Mouse (Mus musculus): ENCODE results near the gene Tnnt1. TPM values are rescaled to one million over a fixed set of nuclear protein-coding genes. Genes with fewer than 3 reads are reported as not detected.

The Tnnt1 gene
- polyA plus RNA-seq, 1 experiment from 2014 or later, result 2.4 TPM

DNA sequence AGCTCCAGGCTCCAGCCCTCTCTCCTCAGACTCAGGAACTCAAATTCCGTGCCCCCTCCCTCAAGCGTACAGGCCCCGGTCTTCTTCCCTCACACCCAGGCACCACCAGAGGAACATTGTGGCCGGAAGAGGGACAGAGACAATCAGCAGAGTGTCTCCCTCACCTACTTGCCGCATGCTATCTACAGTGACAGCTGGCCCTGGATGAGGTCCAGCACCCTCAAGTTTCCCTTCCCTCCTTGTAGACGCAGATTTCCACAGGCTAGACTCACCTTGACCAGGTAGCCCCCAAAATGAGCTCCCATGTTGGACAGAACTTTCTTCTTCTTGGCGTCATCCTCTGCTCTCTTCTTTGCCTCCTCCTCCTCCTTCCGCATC lies 7.5 kb downstream of the Tnnt1 start:
- no peaks in the 10 kb centered on the region for H3K36me3 ChIP-seq (ENCODE audit: inconsistent target)
- no peaks in the 10 kb centered on the region for H3K79me2 ChIP-seq (ENCODE audit: inconsistent target)
- WGBS (ENCODE audit: missing documents), result 74% methylated on average over 6 of the region's 8 CpGs
- no peak overlapping the region for H3K27ac ChIP-seq
- no peak overlapping the region for H3K4me3 ChIP-seq (ENCODE audit: inconsistent target)

DNA sequence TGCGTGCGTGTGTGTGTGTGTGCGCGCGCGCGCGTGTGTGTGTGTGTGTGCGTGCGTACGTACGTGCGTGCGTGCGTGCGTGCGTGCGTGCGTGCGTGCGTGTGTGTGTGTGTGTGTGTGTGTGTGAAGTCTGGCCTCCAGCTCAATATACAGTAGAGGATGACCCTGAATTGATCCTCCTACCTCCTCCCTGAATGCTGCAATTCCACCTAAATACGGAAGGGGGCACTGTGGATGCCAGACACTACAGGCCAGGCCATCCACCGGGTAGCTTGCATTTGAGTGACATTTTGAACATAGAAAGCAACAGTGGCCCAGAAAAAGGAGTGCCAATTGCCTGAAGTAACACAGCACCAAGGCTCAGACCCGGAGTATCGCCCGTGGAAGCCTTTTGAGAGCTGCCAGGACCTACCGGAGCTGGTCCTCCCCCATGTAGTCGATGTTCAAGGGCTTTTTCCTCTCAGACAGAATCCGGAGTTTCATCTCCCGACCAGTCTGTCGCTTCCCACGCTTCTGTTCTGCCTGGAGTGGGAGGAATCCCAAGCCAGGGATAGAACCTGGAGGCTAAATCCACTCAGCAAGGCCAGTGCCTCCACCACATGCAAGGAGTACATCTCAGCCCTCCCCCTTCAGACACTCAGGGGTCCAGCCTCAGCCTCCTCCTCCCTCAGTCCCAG lies 8.0 kb downstream of the Tnnt1 start:
- H3K4me3 ChIP-seq (ENCODE audit: inconsistent target), result no peak overlapping the region
- H3K79me2 ChIP-seq (ENCODE audit: inconsistent target), result no peaks in the 10 kb centered on the region
- H3K27ac ChIP-seq, result no peak overlapping the region
- 92% methylated on average over 12 of the region's 32 CpGs for WGBS (ENCODE audit: missing documents)
- no peaks in the 10 kb centered on the region for H3K36me3 ChIP-seq (ENCODE audit: inconsistent target)

DNA sequence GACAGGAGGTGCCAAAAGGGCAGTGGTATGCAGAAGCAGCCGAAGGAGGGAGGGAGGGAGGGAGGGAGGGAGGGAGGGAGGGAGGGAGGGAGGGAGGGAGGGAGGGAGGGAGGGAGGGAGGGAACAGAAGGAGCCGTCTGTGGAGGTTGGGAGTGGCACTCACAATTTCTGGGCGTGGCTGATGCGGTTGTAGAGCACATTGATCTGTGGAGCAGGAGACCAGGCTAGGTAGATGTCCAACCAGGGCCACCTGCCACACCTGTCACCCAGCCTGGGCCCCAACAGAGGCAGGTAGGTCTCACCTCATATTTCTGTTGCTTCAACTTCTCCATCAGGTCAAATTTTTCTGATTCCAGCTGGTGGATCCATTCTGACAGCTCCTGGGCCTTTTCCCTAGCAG lies 9.0 kb downstream of the Tnnt1 start:
- 93% methylated on average over 3 of the region's 4 CpGs for WGBS (ENCODE audit: missing documents)
- no peak overlapping the region for H3K4me3 ChIP-seq (ENCODE audit: inconsistent target)
- no peaks in the 10 kb centered on the region for H3K36me3 ChIP-seq (ENCODE audit: inconsistent target)
- no peak overlapping the region for H3K27ac ChIP-seq
- H3K79me2 ChIP-seq (ENCODE audit: inconsistent target), result no peaks in the 10 kb centered on the region

DNA sequence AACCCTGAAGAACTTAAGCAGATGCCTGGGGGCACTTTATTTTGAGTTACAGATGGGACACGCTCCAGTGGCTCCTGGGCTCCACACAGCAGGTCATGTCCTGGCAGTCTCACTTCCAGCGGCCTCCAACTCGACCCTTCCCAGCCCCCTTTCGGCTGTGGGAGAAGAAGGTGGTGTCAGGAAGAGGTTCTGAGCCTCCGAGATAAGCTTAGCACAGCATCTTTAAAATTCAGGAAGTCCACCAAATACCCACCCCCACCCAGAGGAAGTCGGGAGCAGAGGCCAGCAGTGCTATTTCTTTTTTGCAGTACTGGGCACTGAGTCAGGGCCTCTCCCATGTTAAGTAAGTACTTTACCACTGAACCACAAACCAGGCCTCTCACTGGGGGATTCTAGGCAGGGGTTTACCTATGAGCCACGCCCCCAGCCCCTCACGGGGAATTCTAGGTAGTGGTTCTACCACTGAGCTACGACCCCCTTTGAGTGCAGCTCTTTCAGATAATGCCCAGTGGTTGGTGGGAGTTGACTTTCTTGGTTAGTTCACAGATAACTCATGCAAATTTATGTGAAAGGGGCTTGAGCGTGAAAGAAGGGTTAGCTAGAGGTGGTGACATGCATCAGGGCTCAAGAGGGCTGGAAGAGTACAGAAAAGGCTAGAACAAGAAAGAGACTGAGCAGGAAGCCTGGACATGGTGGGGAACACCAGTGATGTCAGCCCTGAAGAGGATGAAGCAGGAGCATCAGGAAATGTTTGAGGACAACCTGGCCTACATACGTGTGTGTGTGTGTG lies 11.3 kb downstream of the Tnnt1 start:
- Histone ChIP-seq H3K79me2 (ENCODE audit: inconsistent target) (peaks cover 12% of the 10 kb centered on the region), H3K27ac (peak overlapping the region; percentile 96), H3K36me3 (ENCODE audit: inconsistent target) (no peaks in the 10 kb centered on the region), H3K4me3 (ENCODE audit: inconsistent target) (no peak overlapping the region)
- 17% methylated on average over 11 of the region's 11 CpGs for WGBS (ENCODE audit: missing documents)

DNA sequence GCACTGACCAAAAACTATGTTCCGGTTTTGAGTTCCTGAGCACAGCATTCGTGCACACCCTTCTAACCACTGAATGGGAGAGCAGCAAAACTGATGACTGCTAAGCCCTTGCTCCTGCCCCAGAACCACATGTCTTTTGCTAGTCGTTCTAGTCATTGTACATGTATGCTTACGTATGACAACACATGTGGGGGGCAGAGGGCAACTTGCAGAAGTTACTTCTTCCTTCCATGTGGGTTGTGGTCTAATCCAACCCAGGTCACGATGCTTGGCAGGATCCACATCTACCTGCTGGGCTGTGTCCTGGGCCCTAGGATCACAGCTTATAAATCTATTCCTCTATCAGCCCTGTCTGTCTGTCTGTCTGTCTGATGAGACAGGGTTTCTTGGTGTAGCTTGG lies 12.3 kb downstream of the Tnnt1 start:
- Histone ChIP-seq H3K27ac (peak overlapping the region; percentile 96), H3K79me2 (ENCODE audit: inconsistent target) (peaks cover 22% of the 10 kb centered on the region), H3K4me3 (ENCODE audit: inconsistent target) (no peak overlapping the region), H3K36me3 (ENCODE audit: inconsistent target) (no peaks in the 10 kb centered on the region)
- 44% methylated on average over 5 of the region's 5 CpGs for WGBS (ENCODE audit: missing documents)

DNA sequence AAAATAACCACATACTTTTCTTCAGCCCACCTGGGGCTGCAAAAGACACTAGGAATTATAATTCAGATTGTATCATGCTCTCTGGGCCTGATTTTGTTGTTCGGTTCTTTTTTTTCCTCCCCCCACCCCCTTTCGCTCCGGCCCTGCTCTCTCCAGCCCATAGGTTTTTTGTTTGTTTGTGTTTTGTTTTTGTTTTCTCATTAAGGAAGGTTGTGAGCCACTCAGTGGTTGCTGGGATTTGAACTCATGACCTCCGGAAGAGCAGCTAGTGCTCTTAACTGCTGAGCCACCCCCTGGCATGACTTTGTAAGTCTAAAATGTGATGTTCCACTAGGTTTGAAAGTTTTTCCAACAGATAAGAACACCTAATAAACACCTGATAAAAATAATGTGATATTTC lies 13.1 kb downstream of the Tnnt1 start:
- 85% methylated on average over 4 of the region's 4 CpGs for WGBS (ENCODE audit: missing documents)
- peaks cover 30% of the 10 kb centered on the region for H3K79me2 ChIP-seq (ENCODE audit: inconsistent target)
- H3K4me3 ChIP-seq (ENCODE audit: inconsistent target), result no peak overlapping the region
- peak overlapping the region; percentile 96 for H3K27ac ChIP-seq
- no peaks in the 10 kb centered on the region for H3K36me3 ChIP-seq (ENCODE audit: inconsistent target)

DNA sequence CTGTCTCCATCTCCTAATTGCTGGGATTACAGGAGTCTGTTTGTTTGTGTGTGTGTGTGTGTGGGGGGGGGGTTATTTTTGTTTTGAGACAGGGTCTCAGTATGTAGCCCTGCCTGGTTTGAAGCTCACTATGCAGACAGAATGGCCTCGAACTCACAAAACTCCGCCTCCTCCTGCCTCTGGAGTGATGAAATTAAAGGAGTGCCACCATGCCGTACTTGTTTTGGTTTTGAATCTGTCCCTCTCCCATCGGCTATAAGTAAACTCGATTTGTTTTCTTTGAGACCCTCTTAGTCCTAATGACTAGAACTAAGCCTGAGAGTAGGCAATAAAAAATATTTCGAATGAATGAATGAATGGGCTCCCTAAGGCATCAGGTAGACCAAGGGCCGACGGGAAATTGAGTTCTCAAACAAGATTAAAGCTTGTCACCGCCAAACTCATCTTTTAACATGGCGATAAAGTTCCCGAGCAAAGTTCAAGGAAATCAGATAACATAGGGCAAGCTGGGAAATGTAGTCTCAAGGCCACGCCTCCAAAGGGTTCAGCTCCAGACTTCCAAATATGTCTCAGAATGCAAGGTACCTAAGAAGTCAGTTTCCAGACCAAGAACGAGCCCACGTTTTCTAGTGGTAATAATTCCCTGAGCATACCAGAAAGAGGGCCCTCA lies 13.6 kb downstream of the Tnnt1 start:
- no peaks in the 10 kb centered on the region; the same call in 1 of the 2 replicates for H3K36me3 ChIP-seq (ENCODE audit: inconsistent target)
- peak overlapping the region; percentile 96 for H3K27ac ChIP-seq
- 39% methylated on average over 13 of the region's 14 CpGs for WGBS (ENCODE audit: missing documents)
- peak overlapping the region; percentile 54 for H3K4me3 ChIP-seq (ENCODE audit: inconsistent target)
- peaks cover 35% of the 10 kb centered on the region for H3K79me2 ChIP-seq (ENCODE audit: inconsistent target)

DNA sequence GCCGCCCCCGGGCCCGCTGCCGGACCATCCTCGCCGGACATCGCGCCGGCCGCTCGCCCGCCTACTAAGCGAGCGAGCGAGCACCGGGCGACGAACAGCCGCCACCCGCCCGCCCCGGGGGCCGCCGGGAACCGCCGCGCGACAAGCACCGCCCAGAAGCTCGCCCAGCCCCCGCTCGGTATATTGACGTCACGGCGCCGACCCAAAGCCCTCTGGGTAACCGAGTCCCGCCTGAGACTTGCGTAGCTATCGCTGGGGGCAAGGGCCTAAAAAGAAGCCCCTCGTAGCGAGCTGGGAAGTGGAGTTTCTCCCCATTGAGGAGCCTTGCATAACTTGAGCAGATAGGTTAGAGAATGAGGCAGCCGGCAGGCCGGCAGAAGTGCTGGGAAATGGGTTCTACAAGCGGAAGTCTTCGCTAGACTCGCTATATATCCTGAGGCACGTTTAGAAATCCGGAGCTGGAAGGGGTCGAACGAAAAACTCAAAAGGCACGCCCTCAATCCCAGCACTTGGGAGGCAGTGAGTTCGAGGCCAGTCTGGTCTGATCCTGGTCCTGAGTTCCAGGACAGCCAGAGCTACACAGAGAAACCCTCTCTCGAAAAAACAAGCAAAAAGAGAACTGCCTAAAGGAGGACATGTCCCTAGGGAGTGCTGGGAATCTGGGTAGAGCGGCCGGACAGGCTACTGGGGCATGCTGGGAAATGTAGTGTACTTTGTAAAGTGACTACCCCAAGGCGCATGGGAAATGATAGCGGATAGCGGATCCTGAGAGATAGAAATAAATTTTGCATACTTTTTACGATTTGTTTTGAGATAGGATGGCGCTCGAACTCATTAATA lies 14.4 kb downstream of the Tnnt1 start, which contains the start of gene Ppp1r12c:
Gene Ppp1r12c (minus strand): TSS at position 123 of the 840 bp plus-strand sequence.
- peaks cover 43% of the 10 kb centered on the region for H3K79me2 ChIP-seq (ENCODE audit: inconsistent target)
- H3K36me3 ChIP-seq (ENCODE audit: inconsistent target), result peaks cover 6% of the 10 kb centered on the region; the same call in 1 of the 2 replicates
- H3K4me3 ChIP-seq (ENCODE audit: inconsistent target), result peak within 1 kb of the TSS; percentile 64
- WGBS (ENCODE audit: missing documents), result 4% methylated on average over 54 of the region's 62 CpGs
- peak within 1 kb of the TSS; percentile 96 for H3K27ac ChIP-seq

DNA sequence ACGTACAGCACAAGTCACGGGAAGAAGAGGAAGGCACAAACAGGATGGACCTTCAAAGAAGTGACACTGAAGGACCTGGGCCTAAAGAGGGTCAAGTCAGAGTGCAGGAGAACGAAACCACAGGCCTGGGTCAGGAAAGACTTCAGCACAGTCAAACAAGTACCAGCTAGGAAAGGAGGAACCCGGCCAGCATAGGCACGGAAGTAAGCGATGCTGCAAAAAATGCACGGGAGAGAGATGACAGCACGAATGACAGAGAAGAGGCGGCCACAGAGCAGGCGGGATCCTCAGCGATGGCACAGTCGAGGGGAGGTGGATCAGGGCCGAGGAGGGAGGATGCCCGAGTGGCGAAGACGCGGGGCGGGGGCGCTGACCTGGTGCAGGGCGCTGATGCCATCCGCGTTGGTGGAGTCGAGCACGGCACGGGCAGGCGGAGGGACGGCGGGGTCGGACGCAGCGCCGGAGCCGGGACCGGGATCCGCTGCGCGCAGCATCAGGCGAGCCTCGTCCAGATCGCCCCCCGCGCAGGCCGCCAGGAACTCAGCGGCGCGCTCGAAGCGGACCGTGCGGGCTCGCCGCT lies 15.2 kb downstream of the Tnnt1 start:
- Histone ChIP-seq H3K27ac (peak overlapping the region; percentile 75), H3K4me3 (ENCODE audit: inconsistent target) (peak overlapping the region; percentile 64), H3K36me3 (ENCODE audit: inconsistent target) (peaks cover 14% of the 10 kb centered on the region; the same call in 1 of the 2 replicates), H3K79me2 (ENCODE audit: inconsistent target) (peaks cover 51% of the 10 kb centered on the region)
- under 1% methylated on average over 52 of the region's 52 CpGs for WGBS (ENCODE audit: missing documents)

DNA sequence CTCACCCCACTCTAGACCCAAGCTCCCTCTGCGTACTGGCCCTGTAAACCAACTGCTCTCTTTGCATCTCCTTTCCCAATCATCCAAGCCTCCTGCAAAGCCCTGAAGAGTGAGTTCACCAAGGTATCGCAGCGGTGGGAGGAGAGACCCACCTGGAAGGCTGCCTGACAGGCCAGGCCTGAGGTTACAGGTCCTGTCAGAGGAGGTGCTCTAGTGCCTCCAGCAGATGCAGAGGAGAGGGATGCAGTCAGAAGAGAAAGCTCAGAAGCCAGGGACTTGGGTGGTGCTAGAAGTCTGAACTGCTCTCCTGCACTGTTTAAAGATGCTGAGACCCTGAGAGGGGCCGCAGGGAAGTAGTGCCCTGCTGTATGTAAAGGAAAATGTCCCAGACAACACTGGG lies 17.1 kb downstream of the Tnnt1 start:
- Histone ChIP-seq H3K27ac (peak overlapping the region; percentile 4; the same call in 1 of the 2 replicates), H3K4me3 (ENCODE audit: inconsistent target) (no peak overlapping the region), H3K79me2 (ENCODE audit: inconsistent target) (peaks cover 66% of the 10 kb centered on the region), H3K36me3 (ENCODE audit: inconsistent target) (peaks cover 21% of the 10 kb centered on the region; the same call in 1 of the 2 replicates)
- WGBS (ENCODE audit: missing documents), result 95% methylated on average over 4 of the region's 4 CpGs

DNA sequence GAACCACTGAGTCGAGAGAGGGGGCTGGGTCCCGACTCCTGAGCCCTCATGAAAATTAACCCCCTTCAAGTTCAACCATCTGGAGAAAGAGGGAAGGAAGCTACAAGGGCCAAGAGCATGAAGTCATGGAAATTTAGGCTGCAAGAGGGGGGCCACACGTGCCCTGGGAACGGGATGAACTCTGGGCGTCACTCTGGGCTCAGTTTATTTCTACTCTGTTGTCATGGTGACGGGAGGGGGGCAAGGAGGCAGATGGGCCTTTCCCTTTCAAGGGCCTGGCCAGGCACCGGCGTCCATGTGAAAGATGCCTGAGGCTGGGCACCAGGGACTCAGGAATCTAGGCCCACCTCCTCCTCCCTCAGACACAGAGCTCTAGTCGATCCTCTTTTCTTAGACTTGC lies 17.9 kb downstream of the Tnnt1 start:
- WGBS (ENCODE audit: missing documents), result 44% methylated on average over 9 of the region's 9 CpGs
- H3K79me2 ChIP-seq (ENCODE audit: inconsistent target), result peaks cover 72% of the 10 kb centered on the region
- peak overlapping the region; percentile 12; the same call in 1 of the 2 replicates for H3K27ac ChIP-seq
- peaks cover 21% of the 10 kb centered on the region; the same call in 1 of the 2 replicates for H3K36me3 ChIP-seq (ENCODE audit: inconsistent target)
- no peak overlapping the region for H3K4me3 ChIP-seq (ENCODE audit: inconsistent target)

DNA sequence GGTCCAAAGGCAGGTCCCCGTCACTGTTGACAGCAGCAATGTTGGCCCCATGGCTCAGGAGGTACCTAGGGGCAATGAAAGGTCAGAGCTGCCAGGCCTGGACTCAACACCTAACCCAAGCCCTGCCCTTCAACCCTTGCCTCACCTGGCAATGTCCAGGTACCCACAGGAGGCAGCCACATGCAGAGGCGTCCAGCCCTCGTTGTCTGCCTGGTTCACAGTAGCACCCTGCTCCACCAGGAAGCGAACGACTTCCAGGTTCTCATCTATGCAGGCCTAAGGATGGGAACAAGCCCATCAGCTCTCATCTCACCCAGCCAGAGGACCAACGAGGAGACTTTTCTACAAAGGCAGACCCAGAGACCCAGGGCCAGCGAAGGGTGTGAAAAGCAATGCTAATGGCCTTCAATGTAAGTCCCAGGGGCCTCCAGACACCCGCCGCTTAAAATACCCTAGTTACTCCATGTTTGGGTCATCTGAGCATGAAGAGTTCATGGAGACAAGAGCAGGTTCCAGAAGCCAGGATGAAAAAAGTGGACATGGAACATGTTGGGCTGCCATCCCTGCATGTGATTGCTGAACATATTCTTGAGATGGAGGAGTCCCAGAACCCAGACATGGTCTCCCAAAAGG lies 18.8 kb downstream of the Tnnt1 start:
- H3K36me3 ChIP-seq (ENCODE audit: inconsistent target), result peaks cover 21% of the 10 kb centered on the region; the same call in 1 of the 2 replicates
- H3K27ac ChIP-seq, result 0 out of 2 replicates have a peak overlapping the region, but pooled peaks have one; percentile 12
- peaks cover 81% of the 10 kb centered on the region for H3K79me2 ChIP-seq (ENCODE audit: inconsistent target)
- WGBS (ENCODE audit: missing documents), result 93% methylated on average over 8 of the region's 9 CpGs
- H3K4me3 ChIP-seq (ENCODE audit: inconsistent target), result no peak overlapping the region

DNA sequence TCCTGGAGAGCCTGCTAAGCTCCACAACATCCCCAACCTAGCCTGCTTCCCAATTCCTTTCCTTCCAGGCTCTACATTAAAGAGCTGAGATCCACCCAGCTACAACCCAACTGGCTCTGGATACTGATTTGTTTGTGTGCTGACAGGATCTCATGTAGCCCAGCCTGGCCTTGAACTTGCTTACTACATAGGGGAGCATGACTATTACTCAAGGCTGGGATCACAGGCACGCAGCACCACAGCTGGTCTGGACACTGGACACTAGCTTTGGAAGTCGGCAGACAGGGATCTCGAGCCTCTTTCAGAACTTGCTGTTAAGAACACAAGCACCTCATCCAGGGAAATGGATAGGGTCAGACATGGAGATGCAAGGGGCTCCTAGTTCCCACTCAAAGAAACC lies 19.7 kb downstream of the Tnnt1 start:
- Histone ChIP-seq H3K27ac (no peak overlapping the region), H3K4me3 (ENCODE audit: inconsistent target) (no peak overlapping the region)

More for the DNA sequence above, 19.7 kb downstream of the Tnnt1 start:
- peaks cover 90% of the 10 kb centered on the region for H3K79me2 ChIP-seq (ENCODE audit: inconsistent target)
- 87% methylated on average over 3 of the region's 3 CpGs for WGBS (ENCODE audit: missing documents)
- H3K36me3 ChIP-seq (ENCODE audit: inconsistent target), result peaks cover 21% of the 10 kb centered on the region; the same call in 1 of the 2 replicates
